Mouse (Mus musculus) heart, embryonic 13.5 days (tissue): ENCODE results near the gene Tsc1. TPM values are rescaled to one million over a fixed set of nuclear protein-coding genes. Genes with fewer than 3 reads are reported as not detected.

Source experiments
- ATAC-seq: fragments of 200-750 bp; cut with Nextera tagmentation; 2 replicates; pipeline ENCODE4 v1.8.0; 2017; ENCODE audit warnings: moderate TSS enrichment; ENCODE audit not compliant: insufficient number of reproducible peaks, low FRiP score, low TSS enrichment; ENCODE audit errors: extremely low read depth
- H3K27ac ChIP-seq: fragments of 300-500 bp; sonication (generic); replicated peaks from 2 replicates; pipeline ENCODE4 v1.5.1; 2015; ENCODE audit warnings: moderate library complexity, mild to moderate bottlenecking, inconsistent platforms
- H3K27me3 ChIP-seq: fragments of 300-500 bp; sonication (generic); replicated peaks from 2 replicates; pipeline ENCODE4 v1.6.1; 2015; ENCODE audit warnings: mild to moderate bottlenecking, inconsistent platforms
- H3K36me3 ChIP-seq: fragments of 300-500 bp; sonication (generic); 2 replicates; pipeline ENCODE4 v1.6.1; 2015; ENCODE audit warnings: mild to moderate bottlenecking, inconsistent platforms
- H3K4me1 ChIP-seq: fragments of 300-500 bp; sonication (generic); 2 replicates; pipeline ENCODE4 v1.6.1; 2015; ENCODE audit warnings: inconsistent platforms
- H3K4me2 ChIP-seq: fragments of 300-500 bp; sonication (generic); 2 replicates; pipeline ENCODE4 v1.6.1; 2015; ENCODE audit warnings: inconsistent platforms, mild to moderate bottlenecking, moderate library complexity
- H3K4me3 ChIP-seq: fragments of 300-500 bp; sonication (generic); 2 replicates; pipeline ENCODE4 v1.5.1; 2015; ENCODE audit warnings: moderate library complexity, mild to moderate bottlenecking, inconsistent platforms
- H3K9ac ChIP-seq: fragments of 300-500 bp; sonication (generic); 2 replicates; pipeline ENCODE4 v1.6.1; 2015; ENCODE audit warnings: inconsistent platforms, mild to moderate bottlenecking, moderate library complexity
- H3K9me3 ChIP-seq: fragments of 300-500 bp; sonication (generic); 2 replicates; pipeline ENCODE4 v1.6.1; 2016; ENCODE audit warnings: inconsistent platforms
- WGBS: fragments of 180-500 bp; shearing (Covaris S2); methylation state at CpG from one replicate; pipeline ENCODE4 v1.1.7; 2015; ENCODE audit warnings: mixed read lengths; 5-methylcytosine and 5-hydroxymethylcytosine counted together
- polyA plus RNA-seq: library from polyadenylated mRNA; unstranded; fragments of >200 nt; fragmentation: Nextera tagmentation; extraction: Ambion mirVana; gene quantifications from 2 replicates; pipeline ENCODE4 v1.2.1, GENCODE M21; 2015

Gene Tsc1
- polyA plus RNA-seq, 1 experiment from 2014 or later, result 16.2 TPM

DNA sequence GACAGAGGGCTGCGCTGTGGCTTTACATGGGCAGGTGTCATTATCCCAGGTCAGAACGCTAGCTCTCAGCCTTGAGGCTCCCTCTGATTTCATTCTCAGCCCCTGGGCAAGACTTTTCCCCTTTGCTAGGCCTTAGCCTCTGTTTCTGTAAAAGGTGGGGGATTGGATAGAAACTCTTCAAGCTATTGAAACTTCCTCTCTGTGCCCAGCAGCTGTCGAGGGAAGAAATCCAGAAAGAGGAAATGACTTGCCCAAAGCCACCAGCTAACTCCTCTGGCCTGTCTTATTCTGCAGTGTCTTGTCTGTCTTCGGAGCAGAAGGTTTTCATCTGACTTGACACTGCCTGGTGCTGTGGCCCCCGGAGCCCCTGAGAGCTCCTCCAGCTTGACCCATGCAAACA is 57.5 kb downstream of the Tsc1 start:
- Histone ChIP-seq H3K36me3 (no peaks in the 10 kb centered on the region), H3K27me3 (peaks cover 5% of the 10 kb centered on the region; the same call in 1 of the 2 replicates), H3K4me2 (peak overlapping the region; percentile 89; the same call in 1 of the 2 replicates), H3K4me1 (peaks cover 13% of the 10 kb centered on the region), H3K9ac (no peak overlapping the region), H3K9me3 (no peaks in the 10 kb centered on the region), H3K4me3 (no peak overlapping the region), H3K27ac (no peak overlapping the region)
- WGBS, result 72% methylated on average over 5 of the region's 5 CpGs
- no peak for ATAC-seq

DNA sequence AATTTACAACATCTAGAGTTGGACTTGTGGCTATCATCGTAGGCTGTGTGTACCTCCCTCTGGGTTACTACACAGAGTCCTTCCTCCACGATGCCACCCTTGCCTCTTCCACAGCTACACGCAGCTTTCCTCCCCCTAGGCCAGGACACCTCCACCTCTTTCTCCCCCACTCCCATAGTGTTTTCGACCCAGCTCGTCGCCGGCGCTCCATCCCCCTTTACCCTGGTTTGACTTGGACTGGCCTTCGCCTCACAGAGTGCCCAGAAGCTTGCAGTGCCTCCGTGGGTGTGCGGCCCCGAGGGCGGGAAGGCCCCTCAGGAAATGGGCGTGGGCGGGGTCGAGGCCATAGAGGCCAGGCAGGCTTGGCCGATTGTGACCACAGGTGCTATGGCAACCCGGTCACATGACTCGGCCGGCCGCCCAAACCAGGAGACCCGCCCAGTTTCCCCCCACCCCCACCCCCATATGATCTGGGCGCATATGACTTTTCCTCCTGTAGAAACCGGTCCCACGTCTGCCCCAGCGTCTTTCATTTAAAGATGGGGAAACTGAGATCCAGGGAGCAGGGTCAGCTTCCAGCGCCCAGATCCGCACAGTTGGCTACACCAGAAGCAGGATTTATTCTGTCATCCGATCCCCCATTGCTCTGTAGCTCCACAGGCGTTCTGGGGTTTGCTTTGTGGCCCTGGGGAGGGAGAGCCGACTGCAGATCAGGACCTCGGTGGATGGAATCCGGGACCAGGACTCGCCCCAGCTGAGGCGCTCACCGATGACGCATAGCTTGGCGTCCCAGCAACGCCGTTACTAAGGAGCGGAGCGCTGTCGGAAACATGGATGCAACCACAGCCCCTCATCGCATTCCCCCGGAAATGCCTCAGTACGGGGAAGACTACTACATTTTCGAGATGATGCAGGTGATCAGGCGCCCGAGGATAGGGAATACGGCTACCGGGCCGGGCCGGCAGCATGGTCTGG is 58.6 kb downstream of the Tsc1 start, which contains the start of the genes Spaca9 and Ak8:
TSS of gene Spaca9 (minus strand) at position 367 of the 975 bp plus-strand sequence.
TSS of gene Ak8 (plus strand) at position 804 of the 975 bp plus-strand sequence.
- peak within 1 kb of the TSS; percentile 78 for H3K27ac ChIP-seq
- peak within 1 kb of the TSS; percentile 89 for H3K9ac ChIP-seq
- peaks cover 9% of the 10 kb centered on the region; the same call in 1 of the 2 replicates for H3K27me3 ChIP-seq
- H3K4me1 ChIP-seq, result peaks cover 13% of the 10 kb centered on the region
- ATAC-seq, result peak; percentile 78
- no peaks in the 10 kb centered on the region for H3K36me3 ChIP-seq
- WGBS, result 2% methylated on average over 53 of the region's 53 CpGs
- H3K9me3 ChIP-seq, result no peaks in the 10 kb centered on the region
- peak within 1 kb of the TSS; percentile 89 for H3K4me2 ChIP-seq
- peak within 1 kb of the TSS; percentile 77 for H3K4me3 ChIP-seq

DNA sequence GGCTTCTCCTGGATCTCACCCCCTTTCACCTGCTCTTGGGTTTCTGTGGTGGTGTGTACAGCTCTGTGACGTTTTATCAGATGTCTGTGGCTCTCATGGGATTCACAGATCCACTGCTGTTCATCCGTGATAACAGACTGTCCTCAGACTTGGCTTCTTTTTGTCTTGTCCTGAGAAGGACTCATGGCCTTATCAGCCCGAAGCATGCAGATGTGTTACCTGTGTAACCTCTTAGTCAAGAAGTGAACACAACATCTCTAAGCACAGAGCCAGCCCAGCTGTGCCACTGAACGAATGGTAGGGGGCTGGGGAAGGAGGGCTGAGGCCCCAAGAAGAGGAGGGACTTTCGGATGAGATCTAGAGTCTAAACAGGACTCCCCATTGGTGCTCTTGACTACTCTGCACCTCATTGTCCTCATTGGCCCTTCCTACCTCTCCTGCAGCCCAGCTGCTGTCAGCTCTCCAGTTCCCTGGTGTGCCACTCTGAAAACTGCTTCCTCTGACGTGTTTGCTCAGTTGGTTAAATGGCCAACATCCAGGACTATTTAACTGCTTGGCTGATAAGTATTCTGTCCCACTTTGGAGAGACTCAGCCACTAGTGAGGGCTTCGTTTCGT is 60.7 kb downstream of the Tsc1 start:
- Histone ChIP-seq H3K4me1 (peaks cover 13% of the 10 kb centered on the region), H3K27ac (no peak overlapping the region), H3K4me3 (no peak overlapping the region), H3K4me2 (peak overlapping the region; percentile 11; the same call in 1 of the 2 replicates), H3K27me3 (peaks cover 16% of the 10 kb centered on the region; the same call in 1 of the 2 replicates), H3K9me3 (no peaks in the 10 kb centered on the region), H3K9ac (0 out of 2 replicates have a peak overlapping the region, but pooled peaks have one; percentile 47), H3K36me3 (no peaks in the 10 kb centered on the region)
- ATAC-seq, result no peak
- WGBS, result 51% methylated on average over 8 of the region's 8 CpGs

DNA sequence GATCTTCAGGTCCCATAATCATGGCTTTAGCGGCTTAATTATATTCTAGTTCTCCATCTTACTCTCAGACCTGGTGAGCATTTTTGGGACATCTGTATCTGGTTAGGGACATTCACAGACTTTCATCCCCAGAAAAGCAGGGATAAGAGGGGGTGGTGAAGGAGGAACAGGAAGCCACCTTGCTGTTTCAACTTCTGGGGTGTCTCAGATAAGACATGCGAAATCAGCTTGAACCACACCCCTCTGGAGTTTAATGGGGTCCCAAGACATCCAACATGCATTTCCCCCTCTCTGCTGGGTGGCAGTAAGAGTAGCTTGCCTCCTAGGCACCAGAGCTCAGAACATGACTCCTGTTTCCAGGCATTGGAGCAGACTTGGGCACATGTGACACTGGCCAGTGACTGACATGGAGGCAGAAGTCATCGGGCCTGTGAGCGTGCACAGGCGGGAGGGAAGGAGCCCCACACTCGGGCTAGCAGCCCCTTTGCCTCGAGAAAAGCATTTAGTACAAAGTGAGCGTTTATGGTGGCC is 65.1 kb downstream of the Tsc1 start:
- no peaks in the 10 kb centered on the region for H3K36me3 ChIP-seq
- H3K4me1 ChIP-seq, result no peaks in the 10 kb centered on the region
- no peak overlapping the region for H3K4me3 ChIP-seq
- H3K27ac ChIP-seq, result no peak overlapping the region
- H3K27me3 ChIP-seq, result peaks cover 19% of the 10 kb centered on the region; the same call in 1 of the 2 replicates
- no peaks in the 10 kb centered on the region for H3K9me3 ChIP-seq
- no peak overlapping the region for H3K9ac ChIP-seq
- no peak for ATAC-seq
- 67% methylated on average over 8 of the region's 8 CpGs for WGBS
- H3K4me2 ChIP-seq, result no peak overlapping the region

DNA sequence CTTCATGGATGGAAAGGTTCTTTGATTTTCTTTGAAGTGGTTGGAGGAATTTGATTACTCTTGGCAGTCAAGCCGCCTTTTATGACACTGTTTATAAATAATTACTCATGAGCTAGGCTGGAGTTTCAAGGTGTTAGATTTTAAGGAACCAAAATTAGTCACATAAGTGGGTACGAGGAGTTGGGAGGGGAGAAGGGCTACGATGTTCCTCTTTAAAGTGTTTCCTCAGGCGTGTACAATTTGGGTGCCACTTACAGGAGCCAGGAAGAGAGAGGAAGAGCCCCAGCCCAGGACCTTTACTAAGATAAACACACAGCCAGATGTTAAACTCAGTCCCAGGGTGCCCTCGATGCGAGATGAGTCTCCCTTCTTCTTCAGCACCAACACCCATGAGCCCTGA is 65.8 kb downstream of the Tsc1 start:
- Histone ChIP-seq H3K36me3 (no peaks in the 10 kb centered on the region), H3K4me3 (no peak overlapping the region), H3K4me1 (no peaks in the 10 kb centered on the region), H3K9ac (no peak overlapping the region), H3K27me3 (peaks cover 19% of the 10 kb centered on the region; the same call in 1 of the 2 replicates), H3K27ac (no peak overlapping the region), H3K9me3 (no peaks in the 10 kb centered on the region), H3K4me2 (no peak overlapping the region)
- 65% methylated on average over 6 of the region's 6 CpGs for WGBS
- ATAC-seq, result no peak

DNA sequence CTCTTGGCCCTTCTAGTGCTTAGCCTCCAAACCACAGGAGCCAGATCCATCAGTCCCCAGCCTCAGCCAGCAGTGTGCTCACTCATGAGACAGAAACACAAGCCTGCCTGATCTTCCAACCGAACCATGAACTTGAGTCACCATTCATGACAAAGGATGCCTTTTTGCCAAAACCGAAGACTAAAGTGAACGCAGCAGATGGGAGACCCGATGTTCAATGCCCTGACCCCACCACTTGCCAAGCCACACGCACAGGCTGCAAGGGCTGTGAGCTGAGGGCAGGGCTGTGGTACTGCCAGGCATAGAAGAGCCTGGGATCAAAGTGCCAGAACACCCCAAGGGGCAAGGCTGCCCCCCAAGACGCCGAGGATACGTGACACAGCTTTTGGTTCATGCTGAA is 72.0 kb downstream of the Tsc1 start:
- ATAC-seq, result no peak
- no peak overlapping the region for H3K9ac ChIP-seq
- 77% methylated on average over 8 of the region's 8 CpGs for WGBS
- no peaks in the 10 kb centered on the region for H3K27me3 ChIP-seq
- no peak overlapping the region for H3K27ac ChIP-seq
- H3K4me1 ChIP-seq, result no peaks in the 10 kb centered on the region
- no peak overlapping the region for H3K4me3 ChIP-seq
- H3K9me3 ChIP-seq, result no peaks in the 10 kb centered on the region
- no peaks in the 10 kb centered on the region for H3K36me3 ChIP-seq
- no peak overlapping the region for H3K4me2 ChIP-seq

DNA sequence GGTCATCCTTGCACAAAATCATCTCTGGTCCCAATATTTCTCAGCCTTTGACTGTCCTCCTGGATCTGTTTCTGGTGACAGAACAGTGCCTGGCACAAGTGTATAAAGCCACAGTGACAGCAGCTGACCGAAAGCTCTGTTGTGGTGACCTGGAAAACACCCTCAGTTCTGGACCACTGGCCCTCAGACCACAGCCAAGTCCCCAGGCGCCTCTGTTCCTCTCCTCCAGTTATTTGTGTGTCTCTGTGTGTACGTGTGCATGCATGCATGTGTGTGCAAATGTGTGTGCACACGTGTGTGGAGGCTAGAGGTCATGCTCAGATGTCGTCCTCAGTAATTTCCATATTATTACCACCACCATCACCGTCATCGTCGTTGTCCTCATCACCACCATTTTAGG is 81.4 kb downstream of the Tsc1 start:
- Histone ChIP-seq H3K36me3 (no peaks in the 10 kb centered on the region), H3K27me3 (peaks cover 9% of the 10 kb centered on the region), H3K4me1 (peaks cover 4% of the 10 kb centered on the region; the same call in 1 of the 2 replicates), H3K9me3 (no peaks in the 10 kb centered on the region), H3K4me2 (no peak overlapping the region), H3K9ac (no peak overlapping the region), H3K4me3 (no peak overlapping the region), H3K27ac (no peak overlapping the region)
- no peak for ATAC-seq
- 86% methylated on average over 8 of the region's 8 CpGs for WGBS

DNA sequence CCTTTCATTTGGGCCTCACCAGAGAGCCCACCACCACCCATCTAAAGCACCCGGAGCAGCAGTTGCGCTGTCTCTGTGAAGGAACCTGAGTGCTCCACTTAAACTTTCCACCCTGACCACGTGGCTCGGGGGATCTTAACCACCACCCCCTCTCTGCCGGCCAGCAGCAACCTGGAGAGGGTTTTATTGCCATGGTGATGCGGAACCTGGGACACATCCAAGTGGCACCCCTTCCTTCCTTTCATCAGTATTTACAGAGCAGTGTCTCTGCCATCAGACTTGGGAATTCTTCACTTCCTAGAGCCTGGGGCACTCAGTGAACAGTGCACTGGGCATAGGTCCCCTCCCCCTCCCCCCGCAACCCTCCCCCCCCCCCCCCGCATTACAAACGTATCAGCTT is 82.9 kb downstream of the Tsc1 start:
- no peaks in the 10 kb centered on the region for H3K36me3 ChIP-seq
- no peak overlapping the region for H3K27ac ChIP-seq
- H3K9me3 ChIP-seq, result no peaks in the 10 kb centered on the region
- no peak overlapping the region for H3K9ac ChIP-seq
- no peak overlapping the region for H3K4me2 ChIP-seq
- no peak overlapping the region for H3K4me3 ChIP-seq
- H3K27me3 ChIP-seq, result peaks cover 18% of the 10 kb centered on the region
- no peak for ATAC-seq
- H3K4me1 ChIP-seq, result peaks cover 4% of the 10 kb centered on the region; the same call in 1 of the 2 replicates
- WGBS, result 48% methylated on average over 9 of the region's 9 CpGs

DNA sequence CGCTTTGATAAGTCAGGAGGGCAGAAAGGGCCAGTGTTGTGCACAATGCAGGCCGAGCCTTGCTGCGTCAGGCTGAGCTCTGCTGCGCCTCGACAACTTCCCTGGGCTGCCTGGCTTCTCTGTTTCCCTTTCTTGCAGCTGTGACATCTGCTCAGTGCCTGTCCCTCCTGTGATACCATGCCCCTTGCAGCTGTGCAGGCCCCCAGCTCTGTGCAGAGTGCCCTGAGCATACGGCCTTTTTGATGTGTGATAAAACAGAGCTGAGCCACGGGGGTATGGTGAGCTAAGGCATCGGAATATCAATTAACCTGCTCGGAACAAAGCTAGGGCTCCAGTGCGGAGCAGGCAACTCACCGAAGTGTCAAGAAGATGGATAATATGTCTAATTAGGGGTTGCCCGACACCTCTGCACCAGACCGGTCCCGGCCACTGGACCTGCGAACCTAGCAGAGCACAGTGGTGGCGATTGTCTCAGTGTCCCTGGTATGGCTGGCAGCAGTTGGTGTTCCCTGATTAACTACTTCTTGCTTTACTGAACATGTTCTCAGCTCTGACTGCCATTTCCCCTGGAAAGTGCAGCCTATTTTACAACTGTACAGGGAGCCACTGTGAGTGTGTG is 86.9 kb downstream of the Tsc1 start:
- Histone ChIP-seq H3K27ac (no peak overlapping the region), H3K9me3 (no peaks in the 10 kb centered on the region), H3K36me3 (no peaks in the 10 kb centered on the region), H3K4me1 (peaks cover 4% of the 10 kb centered on the region; the same call in 1 of the 2 replicates), H3K27me3 (peaks cover 21% of the 10 kb centered on the region; the same call in 1 of the 2 replicates), H3K4me2 (no peak overlapping the region), H3K9ac (no peak overlapping the region), H3K4me3 (no peak overlapping the region)
- 39% methylated on average over 16 of the region's 16 CpGs for WGBS
- no peak for ATAC-seq

DNA sequence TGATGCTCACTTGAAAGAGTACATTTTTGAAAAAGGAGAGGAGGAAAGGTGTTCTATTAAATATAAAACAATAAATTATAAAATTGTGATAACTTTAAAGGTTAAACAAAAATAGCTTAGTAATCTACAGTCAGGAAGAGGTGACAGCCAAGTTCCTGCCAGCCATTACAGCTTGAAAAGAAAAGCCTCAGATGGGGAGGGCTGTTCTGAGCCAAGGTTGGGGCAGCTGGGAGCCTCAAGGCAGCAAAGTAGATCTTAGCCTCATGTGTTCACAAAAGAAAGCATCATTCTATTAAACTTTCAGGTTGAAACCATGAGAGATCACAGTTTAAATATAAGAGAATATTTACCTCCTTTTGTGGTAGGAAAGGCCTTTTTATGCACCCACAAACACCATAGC is 89.6 kb downstream of the Tsc1 start:
- Histone ChIP-seq H3K27ac (no peak overlapping the region), H3K9ac (no peak overlapping the region), H3K36me3 (no peaks in the 10 kb centered on the region), H3K4me2 (no peak overlapping the region), H3K9me3 (no peaks in the 10 kb centered on the region), H3K4me3 (no peak overlapping the region), H3K27me3 (peaks cover 32% of the 10 kb centered on the region), H3K4me1 (no peaks in the 10 kb centered on the region)
- no peak for ATAC-seq

DNA sequence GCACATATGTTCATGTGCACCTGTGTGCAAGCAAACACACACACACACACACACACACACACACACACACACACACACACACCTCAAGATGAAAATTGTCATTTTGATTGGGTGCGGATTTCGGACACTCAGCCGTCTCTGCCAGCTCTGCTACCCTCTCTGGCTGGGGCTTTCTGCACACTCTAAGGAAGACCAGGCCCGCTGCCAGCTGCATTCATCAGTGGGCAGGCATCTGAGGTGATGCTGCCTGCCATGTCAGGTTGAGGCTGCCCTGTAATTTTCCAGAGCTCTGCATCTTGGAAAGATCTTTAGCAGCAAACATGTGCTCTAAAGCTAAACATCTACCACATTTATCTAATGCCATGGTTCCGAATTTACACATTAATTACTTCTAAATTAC is 96.1 kb downstream of the Tsc1 start:
- no peak for ATAC-seq
- no peaks in the 10 kb centered on the region for H3K9me3 ChIP-seq
- peaks cover 52% of the 10 kb centered on the region for H3K27me3 ChIP-seq
- no peak overlapping the region for H3K9ac ChIP-seq
- H3K4me3 ChIP-seq, result no peak overlapping the region
- no peak overlapping the region for H3K27ac ChIP-seq
- no peaks in the 10 kb centered on the region for H3K36me3 ChIP-seq
- no peak overlapping the region for H3K4me2 ChIP-seq
- 74% methylated on average over 5 of the region's 5 CpGs for WGBS
- no peaks in the 10 kb centered on the region for H3K4me1 ChIP-seq
